Mouse (Mus musculus) brain, embryonic 14.5 days (tissue): ENCODE data around the gene Ccdc142. TPM values are rescaled to one million over a fixed set of nuclear protein-coding genes. Genes with fewer than 3 reads are reported as not detected.

Experiments used
- DNase-seq: peaks from one replicate; pipeline ENCODE4 v3.0.0-alpha.2; 2011; ENCODE audit warnings: low read depth
- CTCF ChIP-seq: fragments of 200-500 bp; IDR thresholded peaks from 2 replicates; pipeline ENCODE4 v1.5.1; 2012; ENCODE audit warnings: inconsistent platforms, mild to moderate bottlenecking, moderate library complexity, borderline replicate concordance; ENCODE audit not compliant: insufficient read depth, insufficient read length; ENCODE audit errors: extremely low read depth
- POLR2A ChIP-seq: fragments of 200-500 bp; IDR thresholded peaks from 2 replicates; pipeline ENCODE4 v1.6.1; 2012; ENCODE audit warnings: mild to moderate bottlenecking, inconsistent platforms, borderline replicate concordance; ENCODE audit not compliant: poor library complexity, insufficient read depth, insufficient read length, severe bottlenecking; ENCODE audit errors: extremely low read depth
- polyA plus RNA-seq: library from polyadenylated mRNA; depleted of rRNA; stranded (reverse); fragments of >200 nt; gene quantifications from 2 replicates; pipeline ENCODE4 v1.2.3, GENCODE M21; 2012

Ccdc142 gene
- polyA plus RNA-seq, 1 experiment = 10.4 TPM

DNA sequence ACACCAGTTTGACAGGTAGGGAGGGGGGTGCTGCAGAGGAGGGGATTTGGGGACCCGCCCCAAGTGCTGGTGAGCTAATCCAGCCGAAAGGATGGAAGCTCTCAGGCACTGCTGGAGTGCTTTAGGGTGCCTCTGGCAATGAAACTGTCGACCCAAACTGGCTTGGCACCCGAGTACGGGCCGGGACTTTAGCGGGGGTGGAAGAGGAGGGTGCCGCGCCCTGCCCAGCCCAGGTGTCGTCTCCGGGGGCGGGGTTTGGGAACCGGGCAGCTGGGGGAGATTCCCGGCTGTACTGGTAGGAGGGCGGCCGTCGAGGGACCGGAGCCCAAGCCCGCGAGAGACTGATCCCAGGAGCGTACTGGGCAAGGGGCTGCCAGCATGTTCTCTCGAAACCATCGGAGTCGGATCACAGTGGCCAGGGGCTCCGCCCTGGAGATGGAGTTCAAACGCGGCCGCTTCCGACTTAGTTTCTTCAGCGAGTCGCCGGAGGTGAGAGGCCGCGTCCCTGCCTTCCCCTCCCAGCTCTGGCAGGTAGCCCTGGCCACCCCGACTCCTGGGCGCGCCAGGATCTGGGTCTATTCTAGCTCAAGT lies 34.3 kb downstream of the Ccdc142 start:
- TF ChIP-seq CTCF (no peak), POLR2A (no peak)
- no peak for DNase-seq

DNA sequence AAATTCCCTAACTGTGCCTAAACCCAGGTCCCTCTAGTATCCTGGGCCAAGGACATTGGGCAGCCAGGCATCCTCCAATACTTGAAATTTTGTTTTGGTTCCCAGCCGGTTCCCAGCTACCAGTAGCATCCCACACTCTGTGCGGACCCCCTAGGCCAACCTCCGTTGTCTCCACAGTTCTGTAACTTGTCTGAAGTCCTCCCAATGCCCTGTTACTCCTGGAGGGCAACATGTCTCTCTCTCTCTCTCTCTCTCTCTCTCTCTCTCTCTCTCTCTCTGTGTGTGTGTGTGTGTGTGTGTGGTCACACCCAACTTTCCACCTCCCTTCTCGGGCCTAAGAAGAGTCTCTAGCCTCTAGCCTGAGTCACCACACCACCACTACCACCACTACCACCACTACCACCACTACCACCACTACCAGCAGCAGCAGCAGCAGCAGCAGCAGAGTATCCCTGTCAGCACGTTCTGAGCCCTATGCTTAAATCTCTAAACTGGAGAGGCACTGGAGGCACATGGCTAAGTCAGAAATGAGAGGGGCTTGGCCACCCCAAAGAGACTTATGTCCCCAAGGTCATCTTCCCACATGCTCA lies 35.0 kb downstream of the Ccdc142 start:
- no peak for DNase-seq
- TF ChIP-seq CTCF (no peak), POLR2A (no peak)

DNA sequence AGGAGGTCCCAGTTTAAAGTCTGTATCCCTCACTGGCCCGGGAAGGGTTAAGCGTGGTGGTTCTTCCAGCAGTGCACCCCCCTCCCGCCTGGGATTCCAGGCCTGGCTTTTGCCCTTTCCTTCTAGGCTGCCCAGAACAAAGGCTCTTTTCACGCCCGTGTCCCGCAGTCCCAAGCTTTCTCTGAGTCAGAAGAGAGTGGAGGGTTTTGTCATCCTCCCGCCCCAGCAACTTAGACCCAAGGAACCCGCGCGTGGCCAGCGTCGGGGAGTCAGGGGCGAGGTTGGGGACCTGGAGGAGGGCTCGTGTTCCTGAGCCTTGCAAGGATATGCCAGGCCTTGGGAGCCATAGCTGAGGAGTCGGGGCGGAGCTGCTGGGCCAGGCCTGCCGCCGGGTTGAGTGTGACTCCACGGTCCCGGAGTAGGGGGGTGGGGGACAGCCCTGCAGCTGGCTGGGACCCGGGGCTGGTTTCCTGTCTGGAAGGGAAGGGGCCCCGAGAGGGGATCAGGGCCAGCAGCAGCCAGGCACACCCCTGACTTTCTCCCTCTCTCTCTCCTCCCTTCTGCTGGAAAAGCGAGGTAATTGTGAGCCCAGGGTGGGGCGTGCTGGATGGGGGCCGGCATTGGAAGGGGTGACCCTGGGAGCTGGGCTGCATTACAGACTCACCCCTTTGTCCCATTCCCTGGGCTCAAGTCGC lies 35.6 kb downstream of the Ccdc142 start:
- TF ChIP-seq POLR2A (peak; percentile 4; the same call in 1 of the 2 replicates), CTCF (no peak)
- DNase-seq = peak; percentile 73

DNA sequence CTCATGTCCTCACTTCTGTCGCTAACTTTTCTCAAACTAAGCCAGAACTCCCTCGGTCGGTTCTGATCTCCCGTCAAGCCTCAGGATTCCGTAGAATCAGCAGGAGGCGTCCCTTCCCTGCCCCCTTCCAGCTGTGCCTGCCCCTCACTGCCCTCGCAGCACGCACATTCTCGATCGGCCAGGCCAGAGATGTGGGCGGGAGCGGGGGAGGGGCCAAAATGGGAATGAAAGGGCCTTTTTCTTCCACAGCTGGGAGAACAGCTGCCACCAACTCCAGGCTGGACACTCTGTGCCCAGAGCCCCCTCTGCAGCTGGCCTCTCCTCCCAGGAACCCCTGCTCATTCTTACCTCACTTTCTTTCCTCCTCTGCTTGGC lies 36.2 kb downstream of the Ccdc142 start:
- no peak for TF ChIP-seq POLR2A
- no peak for TF ChIP-seq CTCF
- peak; percentile 70 for DNase-seq

DNA sequence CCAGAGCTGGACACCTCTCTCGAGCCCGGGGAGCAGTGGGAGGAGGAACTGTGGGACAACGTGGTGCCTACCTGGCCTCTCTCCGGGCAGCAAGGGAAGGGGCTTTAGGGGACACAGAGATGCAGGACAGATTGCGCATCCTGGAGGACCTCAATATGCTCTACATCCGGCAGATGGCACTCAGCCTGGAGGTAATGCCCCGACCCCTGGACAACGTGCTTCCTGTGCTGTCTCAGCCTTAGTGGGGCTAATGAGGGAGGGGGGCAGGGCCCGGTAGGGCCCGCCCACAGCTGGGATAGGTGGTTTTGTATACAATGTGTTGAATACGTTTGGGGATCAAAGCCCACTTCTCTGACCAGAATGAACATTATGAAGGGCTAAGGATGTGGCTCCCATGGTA lies 36.7 kb downstream of the Ccdc142 start:
- 0 out of 2 replicates have a peak, but pooled peaks have one; percentile 4 for TF ChIP-seq CTCF
- TF ChIP-seq POLR2A = no peak
- peak; percentile 50 for DNase-seq

DNA sequence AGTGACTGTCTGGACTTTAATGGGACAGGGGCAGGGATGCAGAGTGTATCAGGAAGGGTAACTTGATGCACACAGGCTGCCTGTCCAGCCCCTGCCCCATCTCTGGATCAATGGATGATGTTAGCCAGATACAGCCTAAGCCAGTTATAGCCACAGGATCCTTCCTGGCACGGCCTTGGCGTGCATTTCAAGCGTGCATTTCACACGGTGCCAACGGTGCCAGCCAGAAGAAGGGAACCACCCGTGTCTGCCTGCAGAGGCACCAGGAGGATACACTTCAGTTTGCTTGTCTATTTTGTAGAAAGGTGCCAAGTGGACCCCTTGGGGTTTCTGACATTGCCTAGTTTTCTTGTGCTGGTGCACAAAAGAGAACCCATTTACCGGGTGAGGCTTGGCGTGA lies 38.6 kb downstream of the Ccdc142 start:
- no peak for DNase-seq

DNA sequence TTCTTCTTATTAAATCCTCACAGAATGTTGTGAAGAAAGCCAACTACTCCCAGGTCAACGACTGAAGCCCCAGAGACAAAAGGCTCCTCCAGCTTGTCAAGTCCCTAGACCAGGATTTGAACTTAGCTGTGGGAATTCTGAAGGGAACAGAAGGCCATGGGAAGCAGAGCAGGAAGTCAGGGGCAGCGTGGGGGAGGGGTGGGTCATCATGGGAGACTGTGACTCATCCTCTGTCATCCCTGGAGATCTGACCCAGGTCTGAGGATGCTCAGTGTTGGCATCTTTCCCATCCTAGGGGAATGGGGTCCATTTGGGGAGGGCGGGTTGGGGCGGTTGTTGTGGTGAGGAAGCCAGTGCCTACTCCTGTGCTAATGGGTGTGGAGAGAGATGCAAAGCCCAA lies 40.2 kb downstream of the Ccdc142 start:
- no peak for DNase-seq

More for the DNA sequence above, 38.6 kb downstream of the Ccdc142 start:
- TF ChIP-seq POLR2A (no peak), CTCF (no peak)

DNA sequence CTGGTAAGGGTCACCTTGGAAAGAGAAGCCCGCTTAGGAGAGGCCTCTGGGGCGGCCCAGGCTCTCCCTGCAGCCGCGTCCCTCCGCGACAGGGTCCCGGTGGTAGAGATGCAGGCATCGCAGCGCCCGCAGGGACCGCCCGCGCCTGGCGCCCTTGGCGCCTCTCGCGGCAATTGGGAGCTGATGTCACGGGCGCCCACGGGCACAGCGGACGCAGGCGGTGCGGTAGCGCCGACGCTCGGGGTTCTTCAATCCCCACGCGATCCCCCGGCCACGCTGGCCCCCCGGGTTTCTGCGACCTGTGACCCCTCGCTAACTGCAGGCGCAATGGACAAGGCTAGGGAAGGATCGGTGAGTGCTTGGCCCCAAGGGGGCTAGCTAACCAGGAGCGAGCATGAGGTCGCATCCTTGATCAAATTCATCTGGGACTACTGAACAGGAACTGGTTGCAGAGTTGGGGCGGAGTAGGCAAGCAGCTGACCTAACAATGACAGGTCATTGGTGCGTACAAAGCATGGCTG lies 40.9 kb downstream of the Ccdc142 start:
- no peak for TF ChIP-seq CTCF
- no peak for TF ChIP-seq POLR2A
- peak; percentile 32 for DNase-seq

More for the DNA sequence above, 40.2 kb downstream of the Ccdc142 start:
- TF ChIP-seq POLR2A (no peak), CTCF (no peak)

DNA sequence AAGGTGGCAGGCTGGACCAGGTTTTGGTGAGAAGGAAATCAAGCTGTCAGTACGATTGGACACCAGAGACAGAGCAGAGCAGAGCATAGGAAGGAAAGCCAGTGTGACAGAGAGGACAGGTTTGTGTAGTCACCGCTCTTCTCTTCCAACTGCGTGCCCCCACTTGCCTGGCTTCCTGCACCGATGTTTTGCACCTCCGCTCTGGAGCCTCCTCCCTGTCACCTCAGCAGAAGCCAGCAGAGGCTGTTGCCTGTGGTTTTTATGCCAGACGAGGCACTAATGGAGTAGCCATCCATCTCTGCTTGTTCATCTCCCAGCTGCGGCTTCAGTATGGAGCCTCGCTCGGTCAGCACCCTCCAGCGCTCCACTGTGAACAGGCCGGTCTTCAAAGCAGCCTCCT lies 41.5 kb downstream of the Ccdc142 start:
- DNase-seq = no peak
- no peak for TF ChIP-seq POLR2A

DNA sequence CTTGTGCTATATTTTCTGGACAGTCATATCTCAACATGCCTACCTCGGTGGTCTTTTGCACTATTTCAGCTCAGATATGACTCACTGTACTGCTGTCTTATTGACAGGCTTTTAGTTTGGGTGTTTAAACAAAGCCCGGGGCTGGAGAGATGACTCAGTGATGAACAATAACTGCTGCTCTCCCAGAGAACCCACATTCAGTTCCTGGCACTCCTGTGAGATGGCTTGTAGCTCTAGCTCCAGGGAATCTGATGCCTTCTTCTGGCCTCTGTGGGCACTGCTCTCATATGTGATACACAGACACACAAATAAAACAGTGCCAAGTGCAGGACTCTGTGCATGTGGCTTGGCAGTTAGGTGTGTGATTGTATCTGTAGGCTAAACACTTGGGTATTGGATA lies 43.8 kb downstream of the Ccdc142 start:
- DNase-seq = no peak
- TF ChIP-seq POLR2A (no peak), CTCF (no peak)

DNA sequence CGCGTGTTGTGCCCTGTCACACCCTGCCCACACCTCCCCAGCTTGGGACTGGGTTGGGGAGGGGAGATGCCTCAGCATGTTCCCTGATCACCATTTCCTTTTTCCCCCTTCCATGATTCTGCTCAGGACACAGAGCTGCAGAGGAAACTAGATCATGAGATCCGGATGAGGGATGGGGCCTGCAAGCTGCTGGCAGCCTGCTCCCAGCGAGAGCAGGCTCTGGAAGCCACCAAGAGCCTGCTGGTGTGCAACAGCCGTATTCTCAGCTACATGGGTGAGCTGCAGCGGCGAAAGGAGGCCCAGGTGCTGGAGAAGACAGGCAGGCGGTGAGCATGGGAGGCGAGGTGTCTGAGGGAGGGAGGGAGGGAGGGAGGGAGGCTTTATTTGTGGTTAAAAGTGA lies 44.4 kb downstream of the Ccdc142 start:
- TF ChIP-seq POLR2A = no peak
- no peak for DNase-seq

DNA sequence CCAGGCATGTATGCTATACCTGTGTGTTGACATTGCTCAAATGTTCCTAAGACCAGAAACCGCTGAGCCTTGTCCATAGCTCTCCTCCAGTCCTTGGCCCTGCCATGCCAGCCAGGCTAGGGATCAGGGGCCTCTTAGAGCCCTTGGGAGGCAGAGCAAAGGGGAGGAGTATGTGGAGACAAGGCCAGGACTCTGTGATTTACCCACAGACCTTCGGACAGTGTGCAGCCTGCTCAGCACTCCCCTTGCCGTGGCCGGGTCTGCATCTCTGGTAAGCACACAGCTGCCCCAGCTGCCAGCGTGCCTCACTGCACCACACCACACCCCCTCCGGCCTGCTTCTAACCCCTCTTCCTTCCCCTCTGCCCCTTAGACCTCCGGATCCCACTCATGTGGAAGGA lies 45.9 kb downstream of the Ccdc142 start:
- no peak for DNase-seq
- no peak for TF ChIP-seq POLR2A
- no peak for TF ChIP-seq CTCF
